Mouse (Mus musculus) erythroblast, embryonic 14.5 days (primary cell): ENCODE results near the gene Tmem170b.

Experiments used
- GATA1 ChIP-seq: IDR thresholded peaks from 2 replicates; pipeline ENCODE4 v1.6.1; 2012; ENCODE audit warnings: low read length, inconsistent platforms, mixed read lengths
- TAL1 ChIP-seq: IDR thresholded peaks from 3 replicates; pipeline ENCODE4 v1.6.1; 2012; ENCODE audit warnings: low read length, inconsistent platforms, mixed read lengths

DNA sequence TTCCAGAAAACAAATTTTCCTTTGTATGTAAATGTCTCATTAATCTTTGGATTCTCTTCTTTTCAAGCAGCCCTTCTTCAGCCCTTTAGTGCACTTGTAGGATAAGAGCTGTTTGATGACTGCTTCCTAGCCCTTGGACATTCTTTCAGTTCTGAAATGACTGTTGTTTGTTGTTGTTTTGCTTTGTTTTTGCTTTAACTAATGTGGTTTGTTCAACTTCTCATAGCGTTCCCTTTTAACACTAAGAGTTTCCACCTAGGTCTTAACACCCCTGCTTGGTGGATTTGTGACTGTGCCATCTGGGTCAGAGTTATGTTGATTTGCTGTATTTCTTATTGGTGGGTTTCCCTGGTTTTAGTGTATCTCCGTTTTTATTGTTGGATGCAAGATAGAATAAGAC, 8.8 kb downstream of the Tmem170b start:
- TF ChIP-seq GATA1 (no peak), TAL1 (no peak)
